Mouse (Mus musculus) adrenal gland, postnatal 10 days (tissue): ENCODE measurements around the gene Ndufc2. TPM values are rescaled to one million over a fixed set of nuclear protein-coding genes. Genes with fewer than 3 reads are reported as not detected.

Experiments
- DNase-seq: peaks from one replicate; pipeline ENCODE4 v3.0.0; 2021; ENCODE audit warnings: mixed read lengths
- long read RNA-seq, 2 experiments: library from polyadenylated mRNA; stranded (forward); transcript quantifications; one replicate each; pipeline ENCODE4 v2.0.0; 2021
- total RNA-seq, 2 experiments: library from RNA; stranded (reverse); gene quantifications; 2 replicates each; pipeline ENCODE4 v1.2.3; 2021

Ndufc2 gene
- 100 to 1,000 TPM; 603 to 657 TPM for total RNA-seq
- long read RNA-seq, experiment 1, transcript Ndufc2-201 (3 exons, 683 nt), result major isoform, 554 of 570 reads
- long read RNA-seq, experiment 1, transcript Ndufc2-202 (2 exons, 470 nt), result minor isoform, 6 of 570 reads
- long read RNA-seq, experiment 1, partial matches to known transcripts, result 3 of 570 reads
- long read RNA-seq, experiment 1, other reads (novel, unspliced or antisense), result 7 of 570 reads
- long read RNA-seq, experiment 2, transcript Ndufc2-201 (3 exons, 683 nt), result major isoform, 471 of 477 reads
- long read RNA-seq, experiment 2, partial matches to known transcripts, result 4 of 477 reads
- long read RNA-seq, experiment 2, other reads (novel, unspliced or antisense), result 2 of 477 reads

DNA sequence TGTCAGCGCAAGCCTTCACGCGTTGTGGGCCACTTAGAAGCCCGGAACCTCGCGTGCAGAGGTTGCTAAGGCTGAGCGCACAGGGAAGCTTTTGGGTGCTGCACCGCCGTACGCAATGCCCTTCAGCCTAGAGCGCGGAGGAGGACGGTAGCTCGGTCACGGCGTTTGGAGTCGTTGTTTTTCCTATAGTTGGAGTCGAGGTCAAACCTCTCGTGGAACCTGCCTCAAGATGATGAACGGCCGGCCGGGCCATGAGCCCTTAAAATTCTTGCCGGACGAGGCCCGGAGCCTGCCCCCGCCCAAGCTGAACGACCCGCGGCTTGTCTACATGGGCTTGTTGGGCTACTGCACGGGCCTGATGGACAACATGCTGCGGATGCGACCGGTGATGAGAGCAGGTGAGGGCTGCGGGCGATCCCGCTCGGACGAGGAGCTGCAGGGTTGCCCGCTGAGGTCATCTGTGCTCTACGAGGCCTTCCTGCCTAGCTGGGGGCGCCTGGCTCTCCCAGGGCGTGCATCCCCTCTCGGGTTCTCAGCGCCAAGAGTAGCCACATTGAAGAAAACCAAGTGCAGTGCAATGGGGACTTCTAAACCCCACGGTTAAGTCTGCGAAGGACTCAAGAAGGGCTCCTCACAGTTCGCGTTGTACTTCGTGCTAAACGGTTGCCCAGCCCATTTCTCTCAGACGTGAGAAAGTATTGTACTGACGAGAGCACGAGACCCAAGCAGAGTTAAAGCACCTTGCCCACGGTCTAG is at the start of gene Ndufc2:
Gene Ndufc2 (plus strand): TSS at position 44 of the 756 bp plus-strand sequence.
- peak; percentile 88 for DNase-seq

- no peak for DNase-seq
Observed at GRCm38 (mm10) chr7:97350891-97351290, 48.9 kb upstream of the Ndufc2 start.

GRCm38 (mm10) chr7:97351792-97352513 is 47.9 kb upstream of the Ndufc2 start:
- DNase-seq, result peak; percentile 46

- DNase-seq, result no peak
Observed at GRCm38 (mm10) chr7:97353356-97353755, 46.4 kb upstream of the Ndufc2 start.

DNA sequence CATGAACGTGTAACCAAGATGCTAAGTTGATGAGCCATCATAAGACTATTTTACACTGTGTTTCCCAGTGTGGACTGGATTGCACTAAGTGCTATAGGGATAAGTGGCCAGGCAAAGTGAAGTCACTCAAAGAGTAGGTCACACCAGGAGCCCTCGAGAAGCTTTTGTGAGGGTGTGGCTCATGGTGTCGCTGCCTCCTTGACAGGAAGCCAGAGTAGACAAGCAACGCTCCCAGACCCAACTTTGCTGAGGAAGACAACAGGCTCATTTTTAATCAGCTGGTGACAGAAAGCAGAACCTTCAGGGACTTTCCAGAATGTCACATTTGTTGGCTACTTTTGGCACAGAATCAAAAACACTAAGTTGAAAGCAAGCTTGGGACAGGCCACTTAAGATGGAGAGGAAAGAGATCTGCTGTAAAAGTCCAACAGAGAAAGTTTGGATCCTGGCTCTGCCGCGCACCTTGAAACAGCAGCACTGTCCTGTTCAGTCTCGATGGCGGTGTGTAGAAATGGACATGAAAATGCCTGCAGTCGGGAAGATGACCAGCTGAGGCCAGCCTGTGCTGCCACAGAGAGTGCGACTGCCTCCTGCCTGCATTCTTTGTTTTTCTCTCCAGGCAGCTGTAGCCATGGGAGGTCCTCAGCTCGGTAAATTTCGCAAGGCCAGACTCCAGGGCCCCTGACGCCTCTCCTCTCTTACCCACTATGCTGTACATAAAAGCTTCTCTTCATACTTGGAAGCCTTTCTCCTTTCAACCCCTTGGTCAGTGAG is 44.5 kb upstream of the Ndufc2 start:
- no peak for DNase-seq

- no peak for DNase-seq
Observed at GRCm38 (mm10) chr7:97356253-97356652, 43.5 kb upstream of the Ndufc2 start.

DNA sequence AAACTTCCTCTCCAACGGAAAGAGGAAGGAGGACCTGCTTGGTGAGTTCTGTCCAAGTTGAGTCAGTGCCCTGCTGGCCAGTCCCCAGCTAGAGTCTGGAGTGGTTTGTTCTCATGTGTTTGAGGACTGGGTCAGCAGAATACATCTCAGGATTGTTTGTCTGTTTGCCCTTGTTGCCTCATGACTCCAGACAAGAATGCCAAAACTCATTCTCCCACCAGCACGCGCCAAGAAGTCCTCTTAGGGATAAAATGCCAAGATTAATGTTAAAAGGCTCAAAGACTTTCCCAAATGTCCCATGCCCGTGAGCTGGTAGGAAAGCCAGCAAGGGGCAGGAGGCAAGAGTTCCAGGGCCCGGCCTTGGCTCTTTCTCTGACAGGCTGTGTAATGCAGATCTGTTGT is 42.9 kb upstream of the Ndufc2 start:
- peak; percentile 60 for DNase-seq

DNA sequence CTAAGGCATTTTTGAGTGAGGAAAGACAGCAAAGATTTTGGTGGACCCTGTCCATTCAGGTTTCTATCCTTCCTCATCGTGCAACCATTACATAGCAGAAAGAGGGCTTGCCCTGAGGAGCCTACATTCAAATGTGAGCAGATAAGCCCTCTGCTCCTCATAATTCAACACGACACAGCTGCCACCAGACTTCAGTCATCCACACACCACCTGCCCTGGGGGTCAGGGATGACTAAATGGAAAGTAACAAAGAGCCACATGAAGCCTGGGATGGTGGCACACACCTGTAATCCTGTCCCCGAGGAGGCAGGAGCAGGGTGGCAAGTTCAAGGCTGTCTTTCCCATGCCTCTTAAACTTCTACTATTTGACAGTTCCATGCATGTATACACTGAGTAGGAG is 42.0 kb upstream of the Ndufc2 start:
- DNase-seq, result no peak

- no peak for DNase-seq
Observed at GRCm38 (mm10) chr7:97358347-97358746, 41.5 kb upstream of the Ndufc2 start.

DNA sequence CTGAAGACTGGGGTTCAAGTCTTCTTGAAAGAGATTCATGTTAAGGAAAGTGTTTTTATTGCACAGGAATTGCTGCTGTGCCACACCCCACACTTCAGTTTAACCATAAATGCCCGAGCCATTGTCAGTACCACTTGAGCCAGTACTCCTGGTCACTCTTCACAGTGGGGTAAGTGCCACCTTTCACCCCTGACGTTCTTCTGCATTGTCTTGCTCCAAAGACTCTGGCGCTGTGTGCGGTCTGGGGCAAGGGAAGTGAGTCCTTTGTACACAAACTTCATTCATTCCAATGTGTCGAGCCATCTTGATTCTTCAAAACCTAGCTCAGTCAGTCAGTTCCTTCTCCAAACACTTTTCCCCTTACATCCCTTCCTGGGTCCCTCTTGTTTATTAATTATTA is 39.6 kb upstream of the Ndufc2 start:
- no peak for DNase-seq

- no peak for DNase-seq
Observed at GRCm38 (mm10) chr7:97360955-97361354, 38.8 kb upstream of the Ndufc2 start.

GRCm38 (mm10) chr7:97361467-97361866 is 38.3 kb upstream of the Ndufc2 start:
- peak; percentile 38 for DNase-seq

DNA sequence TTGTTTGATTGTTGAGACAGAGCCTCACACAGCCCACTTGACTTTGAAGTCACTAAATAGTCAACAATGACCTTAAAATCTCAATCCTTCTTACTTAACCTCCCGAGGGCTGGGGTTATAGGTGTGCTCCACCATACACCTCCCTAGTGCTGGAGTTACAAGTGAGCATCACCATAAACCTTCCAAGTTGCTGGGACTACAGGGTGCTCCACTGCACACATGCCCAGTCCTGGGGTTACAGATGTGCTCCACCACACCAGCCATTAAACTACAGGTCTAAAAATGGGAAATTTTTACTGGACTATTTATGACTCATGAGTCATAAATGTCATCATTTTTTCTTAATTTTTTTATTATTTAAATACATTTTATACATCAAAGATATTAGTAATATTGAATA is 33.9 kb upstream of the Ndufc2 start:
- DNase-seq, result no peak

GRCm38 (mm10) chr7:97375101-97375500 is 24.7 kb upstream of the Ndufc2 start:
- DNase-seq, result no peak

- no peak for DNase-seq
Observed at GRCm38 (mm10) chr7:97375906-97376305, 23.9 kb upstream of the Ndufc2 start.

GRCm38 (mm10) chr7:97379304-97379703 is 20.5 kb upstream of the Ndufc2 start:
- no peak for DNase-seq

GRCm38 (mm10) chr7:97380500-97381123 is 19.2 kb upstream of the Ndufc2 start:
- no peak for DNase-seq

DNA sequence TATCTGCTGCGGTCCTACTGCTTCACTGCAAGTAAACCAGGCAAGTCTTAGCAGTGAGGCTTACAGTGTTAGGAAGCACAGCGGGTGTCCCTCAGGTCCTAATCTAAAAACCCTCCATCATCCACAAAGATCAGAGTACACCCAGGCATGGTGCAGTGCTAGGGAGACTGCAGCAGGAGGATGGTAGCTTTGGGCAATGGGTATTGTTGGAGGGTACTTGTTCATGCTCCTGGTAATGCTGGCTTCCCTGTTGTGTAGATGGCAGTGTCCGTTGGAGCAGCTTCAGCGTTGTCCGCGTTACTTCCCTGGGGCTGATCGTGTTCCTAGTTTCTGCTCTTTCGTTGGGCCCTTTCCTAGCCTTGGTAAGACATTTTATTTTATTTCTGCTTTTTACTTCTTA is 17.1 kb upstream of the Ndufc2 start:
- DNase-seq, result no peak

GRCm38 (mm10) chr7:97383496-97384132 is 16.2 kb upstream of the Ndufc2 start:
- DNase-seq, result no peak

DNA sequence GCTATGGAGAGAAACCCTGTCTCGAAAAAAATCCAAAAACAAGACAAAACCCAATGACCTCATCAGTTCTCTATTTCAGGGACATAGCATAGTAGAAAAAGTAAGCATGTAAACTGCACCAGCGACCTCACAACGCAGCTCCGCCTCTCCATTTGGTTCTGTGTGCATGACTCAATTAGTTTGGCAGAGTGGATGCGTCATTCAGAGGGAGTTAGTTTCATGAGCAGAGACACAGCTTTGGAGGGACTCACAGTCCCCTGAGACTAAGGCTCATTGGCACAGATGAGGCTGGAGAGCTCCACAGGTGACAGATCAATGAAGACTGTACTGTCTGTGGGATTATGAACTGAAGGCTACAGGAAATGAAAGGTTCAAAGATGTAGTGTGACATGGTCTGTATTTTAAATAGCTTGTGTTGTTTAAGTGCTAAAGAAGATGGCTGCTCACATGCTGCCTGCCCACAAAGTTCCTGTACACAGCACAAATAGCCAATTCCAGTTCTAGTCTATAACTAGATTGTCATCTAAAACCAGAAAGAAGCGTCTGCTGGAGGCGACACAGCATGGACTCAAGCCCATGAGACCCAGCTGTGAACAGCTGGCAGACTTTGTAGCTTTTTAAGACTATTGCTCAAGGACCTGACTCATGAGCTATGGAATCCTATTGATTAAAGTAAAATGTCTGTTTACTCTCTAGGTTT is 13.5 kb upstream of the Ndufc2 start:
- no peak for DNase-seq
